Mouse (Mus musculus) neural tube, embryonic 14.5 days (tissue): ENCODE data around the gene Gm49378. TPM values are rescaled to one million over a fixed set of nuclear protein-coding genes. Genes with fewer than 3 reads are reported as not detected.

Experiments
- ATAC-seq: fragments of 200-750 bp; cut with Nextera tagmentation; 2 replicates; pipeline ENCODE4 v1.8.0; 2017; ENCODE audit warnings: low read depth, mild to moderate bottlenecking, moderate TSS enrichment, moderate library complexity
- H3K27ac ChIP-seq: fragments of 300-500 bp; sonication (generic); 2 replicates; pipeline ENCODE4 v1.5.1; 2014; ENCODE audit warnings: low read depth, mild to moderate bottlenecking, control low read depth, low read length, moderate library complexity, mixed read lengths
- H3K27me3 ChIP-seq: fragments of 300-500 bp; sonication (generic); 2 replicates; pipeline ENCODE4 v1.6.1; 2014; ENCODE audit warnings: low read length; ENCODE audit not compliant: control insufficient read depth, insufficient read depth
- H3K36me3 ChIP-seq: fragments of 300-500 bp; sonication (generic); 2 replicates; pipeline ENCODE4 v1.6.1; 2014; ENCODE audit warnings: low read length, mixed read lengths; ENCODE audit not compliant: control insufficient read depth, insufficient read depth
- H3K4me1 ChIP-seq: fragments of 300-500 bp; sonication (generic); 2 replicates; pipeline ENCODE4 v1.6.1; 2014; ENCODE audit warnings: low read length; ENCODE audit not compliant: control insufficient read depth, insufficient read depth
- H3K4me2 ChIP-seq: fragments of 300-500 bp; sonication (generic); 2 replicates; pipeline ENCODE4 v1.6.1; 2014; ENCODE audit warnings: mild to moderate bottlenecking, low read depth, low read length, control low read depth
- H3K4me3 ChIP-seq: fragments of 300-500 bp; sonication (generic); 2 replicates; pipeline ENCODE4 v1.5.1; 2014; ENCODE audit warnings: low read depth, low read length, control low read depth, mixed read lengths
- H3K9ac ChIP-seq: fragments of 300-500 bp; sonication (generic); replicated peaks from 2 replicates; pipeline ENCODE4 v1.6.1; 2014; ENCODE audit warnings: low read depth, mild to moderate bottlenecking, control low read depth, low read length, mixed read lengths
- H3K9me3 ChIP-seq: fragments of 300-500 bp; sonication (generic); 2 replicates; pipeline ENCODE4 v1.6.1; 2016; ENCODE audit warnings: low read length; ENCODE audit not compliant: control insufficient read depth
- WGBS: fragments of 180-500 bp; shearing (Covaris S2); extraction: QIAGEN DNeasy Blood & Tissue Kit; methylation state at CpG from one replicate; pipeline ENCODE4 v1.1.7; 2014; 5-methylcytosine and 5-hydroxymethylcytosine counted together
- polyA plus RNA-seq: library from polyadenylated mRNA; unstranded; fragments of >200 nt; fragmentation: Nextera tagmentation; extraction: Ambion mirVana; gene quantifications from 2 replicates; pipeline ENCODE4 v1.2.1, GENCODE M21; 2014

Gm49378 gene
- 2.9 TPM in 2 replicates for polyA plus RNA-seq

GRCm38 (mm10) chr14:55637795-55638194, at the start of gene Gm49378:
TSS of gene Gm49378 (minus strand) at chr14:55637895.
- 93% methylated on average over 9 of the region's 9 CpGs for WGBS

GRCm38 (mm10) chr14:55682118-55682493, 44.4 kb upstream of the Gm49378 start:
- 11% methylated on average over 3 of the region's 3 CpGs for WGBS
- ATAC-seq: peak; percentile 52

More at GRCm38 (mm10) chr14:55637795-55638194, at the start of gene Gm49378:
- Histone ChIP-seq H3K4me3 (no peak within 1 kb of the TSS), H3K36me3 (peaks cover 32% of the 10 kb centered on the region), H3K27me3 (no peaks in the 10 kb centered on the region), H3K27ac (no peak within 1 kb of the TSS), H3K9ac (no peak within 1 kb of the TSS), H3K9me3 (no peaks in the 10 kb centered on the region), H3K4me1 (peaks cover 13% of the 10 kb centered on the region; the same call in 1 of the 2 replicates), H3K4me2 (no peak within 1 kb of the TSS)
- no peak for ATAC-seq

GRCm38 (mm10) chr14:55681160-55682117, 43.7 kb upstream of the Gm49378 start, which contains the start of gene Tinf2:
TSS of gene Tinf2 (minus strand) at chr14:55681820.
- Histone ChIP-seq H3K27me3 (no peaks in the 10 kb centered on the region), H3K4me2 (peak within 1 kb of the TSS; percentile 98), H3K27ac (peak within 1 kb of the TSS; percentile 74), H3K36me3 (peaks cover 18% of the 10 kb centered on the region), H3K4me3 (peak within 1 kb of the TSS; percentile 65), H3K9ac (peak within 1 kb of the TSS; percentile 59), H3K9me3 (no peaks in the 10 kb centered on the region), H3K4me1 (peaks cover 3% of the 10 kb centered on the region; the same call in 1 of the 2 replicates)
- peak; percentile 99 for ATAC-seq
- under 1% methylated on average over 66 of the region's 66 CpGs for WGBS

More at GRCm38 (mm10) chr14:55682118-55682493, 44.4 kb upstream of the Gm49378 start:
- Histone ChIP-seq H3K27ac (peak overlapping the region; percentile 6; the same call in 1 of the 2 replicates), H3K9ac (peak overlapping the region; percentile 17; the same call in 1 of the 2 replicates), H3K36me3 (peaks cover 14% of the 10 kb centered on the region), H3K27me3 (no peaks in the 10 kb centered on the region), H3K4me3 (peak overlapping the region; percentile 65), H3K4me1 (peaks cover 3% of the 10 kb centered on the region; the same call in 1 of the 2 replicates), H3K9me3 (no peaks in the 10 kb centered on the region), H3K4me2 (peak overlapping the region; percentile 47)

- peaks cover 24% of the 10 kb centered on the region for H3K36me3 ChIP-seq
- H3K27me3 ChIP-seq: no peaks in the 10 kb centered on the region
- H3K27ac ChIP-seq: no peak overlapping the region
- H3K4me3 ChIP-seq: no peak overlapping the region
- H3K9ac ChIP-seq: no peak overlapping the region
- H3K4me1 ChIP-seq: peaks cover 6% of the 10 kb centered on the region; the same call in 1 of the 2 replicates
- ATAC-seq: no peak
- 87% methylated on average over 4 of the region's 4 CpGs for WGBS
- no peak overlapping the region for H3K4me2 ChIP-seq
- H3K9me3 ChIP-seq: no peaks in the 10 kb centered on the region
Observed at GRCm38 (mm10) chr14:55677615-55678014, 39.9 kb upstream of the Gm49378 start.

- no peak for ATAC-seq
- no peaks in the 10 kb centered on the region for H3K9me3 ChIP-seq
Observed at GRCm38 (mm10) chr14:55672741-55673060, 35.0 kb upstream of the Gm49378 start.

GRCm38 (mm10) chr14:55671833-55672740, 34.4 kb upstream of the Gm49378 start, which contains the start of the genes Gmpr2 and Nedd8:
TSS of gene Gmpr2 (plus strand) at chr14:55671941.
TSS of gene Nedd8 (minus strand) at chr14:55672124.
- Histone ChIP-seq H3K9me3 (no peaks in the 10 kb centered on the region), H3K4me1 (peaks cover 12% of the 10 kb centered on the region), H3K4me3 (peak within 1 kb of the TSS; percentile 67), H3K27ac (peak within 1 kb of the TSS; percentile 83), H3K27me3 (no peaks in the 10 kb centered on the region), H3K36me3 (peaks cover 10% of the 10 kb centered on the region), H3K4me2 (peak within 1 kb of the TSS; percentile 57), H3K9ac (peak within 1 kb of the TSS; percentile 59)
- ATAC-seq: peak; percentile 98
- under 1% methylated on average over 38 of the region's 38 CpGs for WGBS

More at GRCm38 (mm10) chr14:55672741-55673060, 35.0 kb upstream of the Gm49378 start:
- Histone ChIP-seq H3K4me3 (peak overlapping the region; percentile 67), H3K27me3 (no peaks in the 10 kb centered on the region), H3K4me1 (peaks cover 12% of the 10 kb centered on the region), H3K9ac (no peak overlapping the region; the same call in 1 of the 2 replicates), H3K4me2 (peak overlapping the region; percentile 57), H3K36me3 (peaks cover 14% of the 10 kb centered on the region), H3K27ac (no peak overlapping the region)
- WGBS: 82% methylated on average over 7 of the region's 7 CpGs

GRCm38 (mm10) chr14:55671486-55671832, 33.8 kb upstream of the Gm49378 start:
- peak overlapping the region; percentile 83 for H3K27ac ChIP-seq
- WGBS: under 1% methylated on average over 12 of the region's 12 CpGs
- peaks cover 5% of the 10 kb centered on the region for H3K36me3 ChIP-seq
- H3K9me3 ChIP-seq: no peaks in the 10 kb centered on the region
- H3K4me3 ChIP-seq: peak overlapping the region; percentile 67
- peak overlapping the region; percentile 59 for H3K9ac ChIP-seq
- peak; percentile 67 for ATAC-seq
- H3K27me3 ChIP-seq: no peaks in the 10 kb centered on the region
- H3K4me2 ChIP-seq: peak overlapping the region; percentile 57
- peaks cover 12% of the 10 kb centered on the region for H3K4me1 ChIP-seq

GRCm38 (mm10) chr14:55660636-55661035, 22.9 kb upstream of the Gm49378 start:
- no peaks in the 10 kb centered on the region for H3K9me3 ChIP-seq
- H3K27me3 ChIP-seq: no peaks in the 10 kb centered on the region
- peak overlapping the region; percentile 54 for H3K4me3 ChIP-seq
- no peak overlapping the region for H3K9ac ChIP-seq
- ATAC-seq: peak; percentile 10; the same call in 1 of the 2 replicates
- WGBS: 45% methylated on average over 2 of the region's 2 CpGs
- no peak overlapping the region for H3K27ac ChIP-seq
- H3K36me3 ChIP-seq: peaks cover 14% of the 10 kb centered on the region
- peak overlapping the region; percentile 42 for H3K4me2 ChIP-seq
- H3K4me1 ChIP-seq: peaks cover 9% of the 10 kb centered on the region; the same call in 1 of the 2 replicates
